Mouse (Mus musculus) embryo, embryonic 11 days (tissue): Measurements from ENCODE around the gene Cacna1h.
A peak's percentile ranks its signal among the peaks of the same experiment; 100 is the strongest.

Experiments
- DNase-seq: peaks from one replicate; pipeline ENCODE4 v3.0.0-alpha.2; 2015

The Cacna1h gene

DNA sequence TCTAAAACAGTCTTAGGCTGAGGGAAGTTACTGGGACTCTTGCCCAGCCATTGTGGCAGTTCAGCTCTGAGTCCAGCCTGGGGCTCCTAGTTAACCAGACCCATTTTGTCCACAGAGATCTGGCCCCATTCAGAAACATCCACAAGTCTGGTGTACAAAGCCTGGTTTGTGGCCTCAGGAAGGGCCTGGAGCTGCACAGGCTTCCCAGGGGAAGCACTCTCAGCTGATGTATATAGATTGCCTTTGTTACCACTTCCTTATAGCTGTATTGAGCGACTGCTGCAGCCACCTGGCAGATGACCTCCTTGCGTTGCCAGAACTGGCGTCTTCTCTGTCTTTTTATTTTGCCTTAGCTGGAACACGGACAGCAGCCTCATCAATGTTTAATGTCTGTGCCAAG is 11.5 kb upstream of the Cacna1h start:
- no peak for DNase-seq

- DNase-seq, result no peak
Measured at GRCm38 (mm10) chr17:25442889-25443288, 9.3 kb upstream of the Cacna1h start.

- no peak for DNase-seq
Measured at GRCm38 (mm10) chr17:25441417-25441816, 7.8 kb upstream of the Cacna1h start.

- DNase-seq, result peak; percentile 64
Measured at GRCm38 (mm10) chr17:25433223-25433616, 363 bp downstream of the Cacna1h start.

GRCm38 (mm10) chr17:25432433-25433181 is 976 bp downstream of the Cacna1h start:
- peak; percentile 46 for DNase-seq

DNA sequence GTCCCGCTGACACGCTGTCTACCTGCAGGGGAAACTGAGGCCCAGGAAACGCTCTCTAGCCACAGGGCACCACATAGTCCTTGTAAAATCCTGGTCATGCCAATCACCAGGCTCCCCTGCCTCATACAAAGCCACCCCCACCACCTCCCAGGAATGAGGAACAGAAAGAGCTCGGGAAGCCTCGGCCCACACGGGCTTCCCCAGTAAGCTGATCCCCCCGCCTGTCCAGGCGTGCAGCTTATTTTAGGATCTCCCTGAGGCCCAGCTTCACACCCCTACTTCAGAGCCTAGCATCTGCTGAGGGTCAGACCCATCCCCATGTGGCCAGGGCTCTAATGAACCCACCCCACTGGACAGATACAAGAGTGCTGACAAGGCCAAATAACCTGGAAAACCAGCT is 3.0 kb downstream of the Cacna1h start:
- no peak for DNase-seq

DNA sequence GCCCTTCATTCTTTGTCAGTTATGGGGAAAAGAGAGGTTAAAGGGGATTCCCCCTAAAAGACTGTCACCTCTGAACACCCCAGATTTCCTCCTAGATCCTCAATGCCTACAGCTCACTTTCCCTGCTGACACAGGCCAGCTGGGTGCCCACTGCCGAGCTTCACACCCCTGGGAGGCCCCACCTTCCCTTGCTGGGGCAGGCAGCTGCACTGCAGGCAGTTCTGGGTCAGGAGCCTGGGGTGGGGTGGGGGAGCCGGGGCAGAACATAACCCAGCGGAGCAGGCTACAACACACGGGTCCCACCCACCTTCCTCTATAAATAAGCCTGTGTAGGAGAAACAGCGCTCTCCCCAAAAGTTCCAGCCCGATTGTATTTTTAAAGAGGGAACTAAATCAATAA is 3.7 kb downstream of the Cacna1h start:
- DNase-seq, result no peak

DNA sequence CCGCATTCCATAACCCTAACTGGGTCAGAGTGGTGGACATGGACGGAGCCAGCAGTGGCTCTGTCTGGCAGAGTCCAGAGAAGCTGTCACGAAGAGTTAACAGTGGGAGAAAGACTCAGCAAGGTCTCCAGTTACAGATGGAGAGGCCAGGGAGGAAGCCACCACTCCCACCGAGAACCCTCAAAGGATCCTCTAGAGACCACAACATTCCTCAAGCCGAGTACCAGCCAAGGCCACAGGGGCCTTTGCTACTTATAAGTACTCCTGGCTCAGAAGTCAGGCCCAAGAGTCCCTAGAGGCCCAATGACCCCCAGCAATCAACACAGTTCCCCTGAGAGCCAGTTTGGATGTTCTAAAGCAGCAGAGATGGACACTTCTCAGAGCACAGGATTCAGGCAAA is 4.3 kb downstream of the Cacna1h start:
- DNase-seq, result no peak

DNA sequence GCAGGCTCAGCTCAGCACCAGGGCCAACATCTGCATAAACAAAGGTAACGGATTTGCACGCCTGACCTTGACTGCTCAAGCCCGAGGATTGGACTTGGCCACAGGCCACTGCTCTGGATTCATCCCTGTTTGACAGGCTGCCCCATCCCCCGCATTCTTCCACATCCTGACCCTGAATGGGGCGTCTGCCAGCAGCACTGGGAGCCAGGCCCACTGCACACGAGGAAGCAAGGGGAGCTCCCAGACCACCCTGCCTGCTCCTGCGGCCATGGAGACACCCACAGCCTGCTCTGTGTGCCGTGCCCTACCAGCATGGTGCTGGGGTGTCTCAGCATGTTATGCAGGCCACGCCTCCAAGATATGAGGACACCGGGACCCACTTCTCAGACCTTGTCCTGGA is 6.1 kb downstream of the Cacna1h start:
- DNase-seq, result peak; percentile 49

DNA sequence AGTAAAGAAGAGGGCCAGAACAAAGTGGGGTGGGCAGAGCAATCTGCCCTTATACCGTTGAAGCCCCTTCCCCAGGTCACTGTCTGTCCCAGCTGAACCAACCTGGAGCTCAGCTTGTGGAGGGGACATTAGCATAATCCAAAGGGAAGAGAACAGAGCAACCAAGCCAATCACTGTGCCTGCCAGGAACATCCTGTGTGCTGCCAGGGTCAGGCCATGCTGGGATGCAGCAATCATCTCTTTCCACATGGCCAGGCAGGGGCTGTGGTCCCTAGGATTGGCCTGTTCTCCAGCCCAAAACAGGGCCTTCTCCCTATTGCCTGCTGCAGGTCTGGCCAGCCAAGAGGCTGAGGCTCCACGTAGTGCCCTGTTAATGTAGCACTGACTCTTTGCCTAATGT is 7.6 kb downstream of the Cacna1h start:
- no peak for DNase-seq

- no peak for DNase-seq
Measured at GRCm38 (mm10) chr17:25424526-25425080, 9.0 kb downstream of the Cacna1h start.

GRCm38 (mm10) chr17:25420998-25421397 is 12.6 kb downstream of the Cacna1h start:
- no peak for DNase-seq

GRCm38 (mm10) chr17:25418926-25419325 is 14.7 kb downstream of the Cacna1h start:
- peak; percentile 72 for DNase-seq

GRCm38 (mm10) chr17:25417990-25418389 is 15.6 kb downstream of the Cacna1h start:
- DNase-seq, result no peak

- no peak for DNase-seq
Measured at GRCm38 (mm10) chr17:25416219-25416618, 17.4 kb downstream of the Cacna1h start.

DNA sequence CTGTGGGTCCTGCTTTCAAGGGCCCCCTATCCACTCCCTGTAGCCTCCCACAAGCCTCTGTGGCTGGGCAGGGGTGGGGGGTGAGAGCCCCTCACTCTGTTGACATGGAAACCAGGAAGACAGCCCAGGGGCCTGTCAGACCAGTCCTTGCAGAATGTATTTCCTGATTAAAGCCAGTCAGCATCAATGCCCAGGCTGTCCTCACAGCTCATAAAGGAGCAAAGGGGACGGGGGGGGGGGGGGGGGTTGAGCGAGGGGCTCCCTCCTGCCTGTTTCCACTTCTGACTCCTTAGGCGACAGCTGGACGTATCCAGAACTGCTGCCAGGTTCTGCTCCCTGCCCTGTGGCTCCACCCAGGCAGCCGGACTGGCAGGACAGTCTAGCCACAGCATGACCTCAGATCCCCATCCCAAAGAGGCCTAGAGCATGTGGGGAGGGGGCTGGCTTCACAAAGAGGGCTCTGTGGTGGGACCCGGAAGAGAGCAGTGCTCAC is 18.1 kb downstream of the Cacna1h start:
- DNase-seq, result peak; percentile 71

DNA sequence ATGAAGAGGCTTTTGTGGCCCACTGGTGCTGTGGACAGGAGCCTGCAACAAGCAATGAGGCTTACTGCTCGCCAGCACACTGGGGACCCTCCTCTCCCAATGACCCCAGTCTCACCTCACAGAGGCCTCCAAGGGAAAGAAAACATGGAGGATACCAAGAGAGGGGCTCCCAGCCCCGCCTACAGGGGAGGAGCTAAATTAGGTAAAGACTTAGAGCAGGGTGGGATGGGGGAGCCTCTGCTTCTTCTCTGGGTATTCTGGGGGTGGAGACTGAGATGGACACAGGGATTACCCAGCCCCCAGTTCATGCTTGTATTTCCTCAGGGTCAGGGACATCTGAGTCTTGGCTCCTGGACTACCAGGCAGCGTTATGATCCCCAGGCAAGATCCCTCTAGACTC is 18.7 kb downstream of the Cacna1h start:
- DNase-seq, result peak; percentile 63

DNA sequence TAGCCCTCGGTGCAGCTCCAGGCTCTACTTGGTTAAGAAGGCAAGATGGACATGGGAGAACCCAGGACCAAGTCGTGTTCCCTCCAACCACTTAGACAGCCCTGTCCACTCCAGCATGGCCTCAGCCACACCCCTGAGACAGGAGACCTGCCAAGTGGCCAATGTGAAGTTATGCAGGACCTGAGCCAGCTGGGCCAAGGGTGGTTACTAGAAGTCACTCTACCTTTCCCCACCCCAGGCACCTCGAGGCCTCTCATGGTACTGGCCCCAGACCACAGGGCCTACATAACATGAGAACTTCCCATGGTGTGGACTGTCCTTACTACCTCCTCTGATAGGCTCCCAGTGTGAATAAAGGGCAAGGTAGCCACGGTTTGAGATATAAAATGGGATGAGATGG is 19.4 kb downstream of the Cacna1h start:
- no peak for DNase-seq

- no peak for DNase-seq
Measured at GRCm38 (mm10) chr17:25411251-25411650, 22.3 kb downstream of the Cacna1h start.

GRCm38 (mm10) chr17:25410786-25411185 is 22.8 kb downstream of the Cacna1h start:
- DNase-seq, result no peak

GRCm38 (mm10) chr17:25410180-25410579 is 23.4 kb downstream of the Cacna1h start:
- no peak for DNase-seq

DNA sequence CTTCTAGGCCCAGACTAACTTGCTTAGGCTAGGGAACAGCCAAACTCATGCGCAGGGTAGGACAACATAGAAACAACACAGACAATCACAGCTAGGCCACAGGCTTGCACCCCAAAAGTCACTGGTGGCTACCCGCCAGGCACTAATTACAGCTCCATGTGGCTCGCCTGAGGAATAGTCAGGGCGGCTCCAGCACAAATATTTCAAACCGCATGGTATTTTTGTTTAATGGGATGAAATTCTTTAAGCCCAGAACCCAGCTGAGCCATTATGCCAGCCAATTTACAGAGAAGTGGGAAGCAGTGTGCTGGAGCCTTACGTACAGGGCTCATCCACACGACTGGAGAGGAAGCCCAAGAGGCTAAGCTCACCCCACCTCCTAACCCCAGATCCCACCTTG is 24.0 kb downstream of the Cacna1h start:
- no peak for DNase-seq

- DNase-seq, result no peak
Measured at GRCm38 (mm10) chr17:25408302-25408999, 25.1 kb downstream of the Cacna1h start.

DNA sequence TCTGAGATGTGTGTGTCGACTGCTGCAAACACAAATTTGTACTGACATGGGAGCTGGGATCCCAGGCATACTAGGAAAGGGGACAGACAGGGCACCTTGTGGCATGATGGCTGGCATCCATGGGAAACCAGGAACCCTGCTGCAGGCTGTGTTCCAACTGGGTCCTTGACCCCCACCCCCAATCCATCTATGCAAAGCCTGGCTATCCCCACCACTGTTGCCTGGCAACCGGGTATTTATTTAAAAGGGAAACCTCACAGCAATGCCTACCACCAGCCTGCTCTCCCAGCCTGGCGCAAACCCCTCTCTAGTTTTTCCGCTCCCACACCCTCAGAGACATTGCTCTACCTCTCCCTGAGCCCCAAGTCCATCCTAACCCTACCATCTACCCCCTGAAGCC is 26.2 kb downstream of the Cacna1h start:
- DNase-seq, result no peak
